8 mouse cellular contexts compared by ENCODE assay signal in genomic region chr1:184810780-184811575, GRCm38 (mm10). TPM values are rescaled to one million over a fixed set of nuclear protein-coding genes. Genes with fewer than 3 reads are reported as not detected.
A peak's percentile ranks its signal among the peaks of the same experiment; 100 is the strongest.
DNase-seq lines count a peak whose midpoint lies in the region; ATAC-seq and TF ChIP-seq lines count a peak whose summit lies in the region.

Gene Marc1 (minus strand): TSS chr1:184811313.

- H3K4me2 ChIP-seq in lung, embryonic 16.5 days (ENCODE audit: low read depth, low read length), result peak within 1 kb of the TSS; percentile 56
- H3K4me2 ChIP-seq in heart, postnatal 0 days (ENCODE audit: low read depth, low read length), result peak within 1 kb of the TSS; percentile 51
- peak within 1 kb of the TSS; percentile 67 for H3K4me2 ChIP-seq in limb, embryonic 11.5 days (ENCODE audit: low read depth, severe bottlenecking)
- H3K4me2 ChIP-seq in neural tube, embryonic 15.5 days, result peak within 1 kb of the TSS; percentile 82

- WGBS in lung, embryonic 16.5 days, result 6% methylated on average over 52 of the region's 52 CpGs
- WGBS in heart, postnatal 0 days, result 11% methylated on average over 52 of the region's 52 CpGs
- WGBS in limb, embryonic 11.5 days, result 5% methylated on average over 52 of the region's 52 CpGs
- 8% methylated on average over 52 of the region's 52 CpGs for WGBS in neural tube, embryonic 15.5 days

- ATAC-seq in lung, embryonic 16.5 days (ENCODE audit: low read depth), result peak; percentile 59
- ATAC-seq in heart, postnatal 0 days (ENCODE audit: insufficient read depth, low read depth), result no peak
- ATAC-seq in limb, embryonic 11.5 days (ENCODE audit: insufficient number of reproducible peaks, low FRiP score, low TSS enrichment, low read depth), result peak; percentile 51; the same call in 1 of the 2 replicates
- ATAC-seq in neural tube, embryonic 15.5 days (ENCODE audit: low FRiP score), result peak; percentile 50

- no peaks in the 10 kb centered on the region for H3K9me3 ChIP-seq in lung, embryonic 16.5 days (ENCODE audit: control insufficient read depth, low read length)
- no peaks in the 10 kb centered on the region for H3K9me3 ChIP-seq in heart, postnatal 0 days (replicated peaks; ENCODE audit: control insufficient read depth, low read length)
- H3K9me3 ChIP-seq in limb, embryonic 11.5 days (ENCODE audit: control insufficient read depth, low read length), result no peaks in the 10 kb centered on the region
- no peaks in the 10 kb centered on the region for H3K9me3 ChIP-seq in neural tube, embryonic 15.5 days (replicated peaks)

- DNase-seq in lung, postnatal 14 days, result no peak
- DNase-seq in heart, postnatal 0 days (ENCODE audit: low spot score), result no peak
- DNase-seq in limb, embryonic 11.5 days (ENCODE audit: low spot score), result peak; percentile 36
- DNase-seq in urinary bladder, postnatal 25 days (ENCODE audit: low spot score), result no peak
- no peak for DNase-seq in cerebellum, adult 9-10 months
- DNase-seq in B cell, adult 2 months, result no peak

- H3K4me1 ChIP-seq in lung, embryonic 16.5 days (replicated peaks; ENCODE audit: control insufficient read depth, insufficient read depth, low read length), result peaks cover 8% of the 10 kb centered on the region
- peaks cover 5% of the 10 kb centered on the region; the same call in 1 of the 2 replicates for H3K4me1 ChIP-seq in heart, postnatal 0 days (ENCODE audit: control insufficient read depth, insufficient read depth)
- peaks cover 7% of the 10 kb centered on the region; the same call in 1 of the 2 replicates for H3K4me1 ChIP-seq in limb, embryonic 11.5 days (ENCODE audit: control insufficient read depth, insufficient read depth, low read length)
- peaks cover 11% of the 10 kb centered on the region for H3K4me1 ChIP-seq in neural tube, embryonic 15.5 days

- peaks cover 20% of the 10 kb centered on the region for H3K27me3 ChIP-seq in lung, embryonic 16.5 days (ENCODE audit: control insufficient read depth, insufficient read depth, low read depth, low read length)
- peaks cover 24% of the 10 kb centered on the region for H3K27me3 ChIP-seq in heart, postnatal 0 days (ENCODE audit: control insufficient read depth, insufficient read depth, low read length)
- peaks cover 18% of the 10 kb centered on the region for H3K27me3 ChIP-seq in limb, embryonic 11.5 days (ENCODE audit: control insufficient read depth, insufficient read depth, low read length)
- peaks cover 27% of the 10 kb centered on the region for H3K27me3 ChIP-seq in neural tube, embryonic 15.5 days (replicated peaks)

- TF ChIP-seq EP300 in heart, postnatal 0 days (IDR thresholded peaks at IDR 0.05; ENCODE audit: low read depth), result no peak

- peak within 1 kb of the TSS; percentile 55 for H3K9ac ChIP-seq in lung, embryonic 16.5 days (ENCODE audit: low read length)
- H3K9ac ChIP-seq in heart, postnatal 0 days (replicated peaks; ENCODE audit: low read depth, low read length), result no peak within 1 kb of the TSS
- H3K9ac ChIP-seq in limb, embryonic 11.5 days (ENCODE audit: low read length), result peak within 1 kb of the TSS; percentile 17; the same call in 1 of the 2 replicates
- peak within 1 kb of the TSS; percentile 47 for H3K9ac ChIP-seq in neural tube, embryonic 15.5 days (replicated peaks)

- TF ChIP-seq CTCF in heart, postnatal 0 days (IDR thresholded peaks at IDR 0.05; ENCODE audit: low read depth), result no peak

- H3K27ac ChIP-seq in lung, embryonic 16.5 days (ENCODE audit: low read length), result no peak within 1 kb of the TSS
- H3K27ac ChIP-seq in heart, postnatal 0 days (ENCODE audit: low read depth), result no peak within 1 kb of the TSS
- no peak within 1 kb of the TSS for H3K27ac ChIP-seq in limb, embryonic 11.5 days (replicated peaks; ENCODE audit: low read depth, low read length)
- no peak within 1 kb of the TSS for H3K27ac ChIP-seq in neural tube, embryonic 15.5 days (replicated peaks)

- no peaks in the 10 kb centered on the region; the same call in 1 of the 2 replicates for H3K36me3 ChIP-seq in lung, embryonic 16.5 days (ENCODE audit: control insufficient read depth, insufficient read depth, low read length)
- H3K36me3 ChIP-seq in heart, postnatal 0 days (replicated peaks; ENCODE audit: control insufficient read depth, insufficient read depth, low read length), result peaks cover 24% of the 10 kb centered on the region
- H3K36me3 ChIP-seq in limb, embryonic 11.5 days (ENCODE audit: control insufficient read depth, insufficient read depth, low read length), result no peaks in the 10 kb centered on the region
- 0 out of 2 replicates have a peak, but pooled peaks cover 12% of the 10 kb centered on the region for H3K36me3 ChIP-seq in neural tube, embryonic 15.5 days

- peak within 1 kb of the TSS; percentile 35 for H3K4me3 ChIP-seq in lung, embryonic 16.5 days (ENCODE audit: low read length)
- H3K4me3 ChIP-seq in heart, postnatal 0 days (ENCODE audit: low read depth, low read length), result peak within 1 kb of the TSS; percentile 34
- peak within 1 kb of the TSS; percentile 27 for H3K4me3 ChIP-seq in limb, embryonic 11.5 days (ENCODE audit: low read depth, low read length)
- peak within 1 kb of the TSS; percentile 38 for H3K4me3 ChIP-seq in neural tube, embryonic 15.5 days (replicated peaks)

RNA-seq across cellular contexts. Expression of gene Marc1, which starts in this region (rescaled TPM):
- polyA plus RNA-seq in lung, embryonic 16.5 days (2015; fragmentation: Nextera tagmentation; extraction: Ambion mirVana), result 0.15 and 0.79 TPM in 2 replicates
- total RNA-seq in heart, postnatal 0 days (2014; rRNA removed; ENCODE audit: low replicate concordance), result not detected in 2 replicates
- not detected in 2 replicates for polyA plus RNA-seq in heart, postnatal 0 days (2015; fragmentation: Nextera tagmentation; extraction: Ambion mirVana)
- polyA plus RNA-seq in limb, embryonic 11.5 days (2014; fragmentation: Nextera tagmentation; extraction: Ambion mirVana), result not detected in 2 replicates
- polyA plus RNA-seq in neural tube, embryonic 15.5 days (2015; fragmentation: Nextera tagmentation; extraction: Ambion mirVana), result 0.36 TPM in 1 of 2 replicates, not detected in the other

Comparison
In these comparisons a context has a peak if more than half of its experiments do, and no peak if none do; other contexts are left out.
1. Peak in ATAC-seq, H3K4me3 ChIP-seq, H3K9ac ChIP-seq and H3K4me2 ChIP-seq in lung, embryonic 16.5 days; RNA of the gene not detected or under 1 TPM.
2. Peak in DNase-seq, ATAC-seq, H3K4me3 ChIP-seq, H3K9ac ChIP-seq and H3K4me2 ChIP-seq in limb, embryonic 11.5 days; RNA of the gene not detected or under 1 TPM.
3. Peak in ATAC-seq, H3K4me3 ChIP-seq, H3K9ac ChIP-seq and H3K4me2 ChIP-seq in neural tube, embryonic 15.5 days; RNA of the gene not detected or under 1 TPM.